Mouse (Mus musculus) kidney, postnatal 4 days (tissue): ENCODE data around the gene Gm45140.

Experiments used
- DNase-seq, 2 experiments: peaks; one replicate each; pipeline ENCODE4 v3.0.0; 2021; ENCODE audit warnings: mixed read lengths in 2 of 2

Gm45140 gene

DNA sequence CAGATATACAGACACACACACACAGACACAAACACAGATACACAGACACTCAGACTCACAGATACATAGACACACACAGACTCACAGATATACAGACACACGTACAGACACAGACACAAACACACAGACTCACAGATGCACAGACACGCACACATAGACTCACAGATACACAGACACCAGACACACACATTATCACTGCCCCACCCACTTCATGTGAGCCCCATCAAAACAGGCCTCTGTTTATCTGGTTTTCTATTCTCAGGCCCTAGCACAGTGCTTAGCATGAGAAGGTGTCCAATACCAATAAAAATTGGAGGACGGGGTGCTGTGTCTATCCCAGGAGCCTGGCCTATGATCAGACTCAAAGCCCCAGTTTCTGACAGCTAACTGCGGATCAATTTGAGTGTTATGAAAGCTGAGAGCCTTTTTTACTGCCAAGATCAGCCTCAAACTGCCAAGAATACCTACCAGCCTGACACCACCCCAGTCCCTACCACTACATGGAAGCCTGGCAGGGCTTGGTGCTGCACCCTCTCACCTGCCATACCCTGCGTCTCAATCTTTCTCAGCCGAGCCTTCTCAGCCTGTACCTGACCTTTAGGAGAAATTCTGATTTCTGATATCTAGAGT, 39.2 kb downstream of the Gm45140 start:
- DNase-seq, result no peak

DNA sequence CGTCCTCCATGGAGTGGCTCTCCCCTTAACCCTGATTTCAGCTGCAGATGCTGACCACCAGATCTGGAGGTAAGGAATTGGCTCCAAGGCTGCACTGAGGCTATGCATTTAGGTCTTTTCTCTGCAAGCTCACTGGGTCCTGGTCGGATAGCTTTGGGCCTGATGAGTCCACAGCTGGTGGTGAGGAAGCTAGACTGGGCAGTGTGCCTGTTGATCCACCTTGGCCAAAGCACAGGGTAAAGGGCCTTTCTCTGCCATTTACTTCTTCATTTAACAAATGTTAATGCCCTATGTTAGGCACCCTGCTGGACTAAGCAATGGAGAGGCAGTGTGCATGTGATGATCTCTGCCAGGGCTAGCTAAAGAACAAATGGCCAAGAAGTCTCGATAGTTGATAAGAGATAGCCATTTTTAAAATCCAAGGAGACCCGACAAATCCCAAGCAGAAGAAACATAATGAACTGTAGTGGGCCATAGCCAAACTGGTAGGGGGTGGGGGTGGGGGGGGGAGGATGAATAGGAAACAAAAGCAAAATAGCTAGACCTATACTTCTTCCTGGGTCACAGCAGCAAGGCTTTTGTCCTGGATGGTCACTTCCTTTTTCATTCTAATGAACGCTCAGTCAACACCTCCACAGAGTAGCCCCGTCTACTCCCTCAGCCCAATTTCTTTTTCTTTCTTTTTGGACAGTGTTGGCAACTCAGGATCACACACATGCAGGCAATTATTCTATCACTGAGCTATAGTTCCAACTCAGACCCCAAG, 40.0 kb downstream of the Gm45140 start:
- no peak for DNase-seq

DNA sequence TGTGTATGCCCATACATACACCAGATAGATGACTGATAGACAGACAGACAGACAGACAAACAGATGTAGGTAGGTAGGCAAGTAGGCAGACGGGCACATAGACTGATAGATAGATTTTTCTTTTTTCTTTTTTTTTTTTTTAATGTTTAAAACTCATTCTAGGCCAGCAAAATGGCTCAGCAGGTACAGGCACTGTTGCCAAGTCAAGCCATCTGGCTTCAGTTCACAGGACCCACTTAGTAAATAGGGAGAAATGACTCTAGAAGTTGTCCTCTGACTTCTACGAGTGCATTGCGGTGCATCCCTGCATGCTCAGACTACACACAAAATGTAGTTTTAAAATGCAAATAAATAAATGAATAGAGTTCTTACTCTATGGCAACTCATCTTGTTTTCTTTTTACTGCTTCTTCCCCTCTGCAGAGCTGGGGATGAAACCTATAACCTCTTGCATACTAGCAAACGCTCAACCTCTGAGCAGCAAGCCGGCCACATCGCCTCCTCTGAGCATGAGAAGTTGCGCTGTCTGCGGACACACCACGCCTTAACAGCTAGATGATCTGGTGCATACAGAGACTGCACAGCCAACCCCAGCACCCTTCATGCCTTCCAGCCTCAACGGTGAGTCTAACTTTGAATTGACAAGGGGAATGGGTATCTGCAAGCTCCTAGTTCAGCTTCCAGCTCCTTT, 41.6 kb downstream of the Gm45140 start:
- no peak for DNase-seq

DNA sequence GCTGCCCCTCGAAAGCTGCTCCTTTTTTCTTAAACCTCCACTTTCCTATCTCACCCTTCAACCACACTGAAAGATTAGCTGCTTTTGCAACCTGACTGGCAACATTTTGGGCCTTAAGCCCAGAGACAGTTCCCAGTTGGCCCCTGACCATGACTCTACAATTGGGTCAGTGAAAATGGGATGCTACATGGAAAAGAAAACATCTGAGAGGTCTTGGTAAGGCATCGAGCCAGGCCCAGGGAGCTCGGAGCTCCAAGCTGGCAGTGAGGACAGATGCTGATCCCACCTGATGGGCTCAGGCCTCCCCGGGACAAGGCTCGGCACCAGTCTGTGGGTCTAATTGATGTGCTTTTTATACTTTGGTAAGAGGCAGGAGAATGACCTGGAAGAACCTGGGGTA, 43.8 kb downstream of the Gm45140 start:
- DNase-seq, result no peak

DNA sequence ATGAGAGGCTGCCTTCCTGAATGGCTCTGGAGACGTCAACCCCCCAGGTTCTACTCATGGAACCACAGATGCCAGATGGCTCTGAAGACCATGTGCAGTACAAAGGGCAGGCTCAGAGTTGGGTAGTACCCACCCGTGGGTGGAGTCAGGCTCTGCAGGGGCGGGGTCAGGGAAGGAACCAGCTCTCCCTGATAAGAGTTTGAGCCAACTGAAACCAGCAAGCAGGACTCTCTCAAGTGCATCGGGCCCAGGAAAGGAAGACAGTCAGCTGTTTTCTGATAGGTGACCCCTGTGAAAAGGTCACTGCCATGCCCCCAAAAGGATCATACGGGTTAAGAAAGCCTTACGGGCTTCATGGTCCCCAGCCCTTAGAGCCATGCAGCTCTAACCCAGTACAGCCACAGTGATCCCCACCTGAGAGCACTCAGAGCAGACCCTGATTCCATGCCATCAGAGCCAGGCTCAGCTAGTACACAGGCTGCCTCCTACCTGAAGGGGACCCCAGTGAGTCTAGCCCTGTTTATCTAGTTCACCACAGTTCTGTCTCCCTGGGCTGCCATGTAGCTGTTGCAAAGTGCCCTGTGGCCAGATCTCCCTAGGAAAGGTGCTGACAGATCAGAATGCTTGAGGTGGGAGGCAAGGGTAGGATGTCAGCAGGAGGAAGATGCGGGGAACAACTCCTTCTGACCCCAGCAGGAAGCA, 44.7 kb downstream of the Gm45140 start:
- DNase-seq, result peak in 1 of 2 experiments; percentile 58

DNA sequence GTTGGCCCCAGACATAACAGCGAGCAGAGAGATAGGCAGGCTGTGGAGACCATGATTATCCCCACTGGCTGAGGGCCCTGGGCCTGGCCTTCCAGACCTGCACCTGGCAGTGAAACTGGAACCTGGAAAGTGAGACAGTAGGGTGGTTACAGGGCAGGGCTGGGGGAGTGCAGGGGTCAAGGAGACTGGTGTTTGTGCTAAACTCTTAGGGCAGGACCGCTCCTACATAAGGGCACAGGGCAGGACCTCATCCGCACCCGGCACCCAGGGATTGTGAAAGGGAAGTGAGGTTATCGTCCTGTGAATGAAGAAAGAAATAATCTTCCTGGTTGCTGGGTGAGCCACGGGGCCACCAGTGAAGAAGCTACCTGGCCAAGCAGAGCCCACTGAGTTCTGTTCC, 45.8 kb downstream of the Gm45140 start:
- DNase-seq, result no peak

DNA sequence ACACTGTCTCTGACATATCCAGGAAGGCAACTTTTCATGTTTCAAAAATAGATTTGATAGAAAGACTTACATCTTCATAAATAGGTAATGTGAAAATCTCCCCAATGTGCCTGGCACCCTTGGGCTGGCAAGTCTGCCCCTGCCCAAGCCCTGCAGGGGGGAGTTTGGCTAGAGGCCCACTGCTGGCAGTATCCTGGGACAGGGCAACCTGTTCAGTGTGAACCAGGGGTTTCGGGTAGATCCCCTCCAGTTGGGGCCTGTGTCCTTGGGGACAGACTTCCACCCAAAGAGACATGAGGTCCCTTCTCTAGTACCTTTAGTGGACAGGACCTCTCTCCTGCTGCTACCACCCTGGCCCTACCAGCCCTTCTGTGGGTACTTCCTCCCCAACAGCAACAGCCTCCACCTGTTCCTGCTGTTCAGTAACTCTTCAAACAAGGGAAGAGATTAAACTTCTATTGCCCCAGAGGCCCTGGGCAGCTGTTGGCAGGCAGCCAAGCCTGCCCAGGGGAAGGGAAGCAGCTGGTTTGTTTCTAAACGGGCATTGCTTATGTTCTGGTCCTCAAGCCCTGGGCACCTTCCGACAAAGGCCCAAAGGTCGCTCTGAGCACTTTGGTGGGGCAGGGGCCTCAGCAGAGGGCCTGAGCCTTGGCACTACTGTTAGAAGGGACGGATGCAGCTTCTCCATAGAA, 46.6 kb downstream of the Gm45140 start:
- peak; percentile 73 to 82 for DNase-seq

DNA sequence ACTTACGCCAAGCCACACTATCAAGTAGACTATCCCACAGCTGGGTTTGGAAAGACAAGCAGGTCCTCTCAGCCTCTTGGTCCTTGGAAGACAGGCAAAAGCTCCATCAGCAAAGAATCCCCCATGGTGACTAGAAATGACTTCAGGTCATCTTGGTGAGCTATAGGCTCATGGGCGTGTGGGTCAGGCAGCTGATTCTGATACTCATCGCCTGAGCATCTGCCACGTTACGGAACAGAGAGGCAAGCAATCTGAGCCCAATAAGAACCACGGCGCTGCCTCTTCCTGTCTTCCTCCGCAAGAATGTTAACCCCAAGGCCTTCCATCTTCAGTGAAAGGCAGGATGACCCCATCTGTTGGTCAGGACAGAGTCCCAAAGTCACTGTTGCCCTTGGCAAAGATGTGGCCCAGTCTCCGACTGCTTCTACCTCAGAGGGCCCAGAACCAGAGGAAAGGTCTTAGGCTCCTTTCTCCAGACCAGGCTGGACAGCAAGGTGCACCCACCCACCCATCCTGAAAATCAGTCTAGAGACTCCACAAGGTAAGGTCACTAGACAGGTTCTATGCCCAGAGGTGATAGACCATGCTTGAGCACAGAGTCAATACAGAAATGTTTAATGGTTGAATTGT, 47.2 kb downstream of the Gm45140 start:
- DNase-seq, result no peak

DNA sequence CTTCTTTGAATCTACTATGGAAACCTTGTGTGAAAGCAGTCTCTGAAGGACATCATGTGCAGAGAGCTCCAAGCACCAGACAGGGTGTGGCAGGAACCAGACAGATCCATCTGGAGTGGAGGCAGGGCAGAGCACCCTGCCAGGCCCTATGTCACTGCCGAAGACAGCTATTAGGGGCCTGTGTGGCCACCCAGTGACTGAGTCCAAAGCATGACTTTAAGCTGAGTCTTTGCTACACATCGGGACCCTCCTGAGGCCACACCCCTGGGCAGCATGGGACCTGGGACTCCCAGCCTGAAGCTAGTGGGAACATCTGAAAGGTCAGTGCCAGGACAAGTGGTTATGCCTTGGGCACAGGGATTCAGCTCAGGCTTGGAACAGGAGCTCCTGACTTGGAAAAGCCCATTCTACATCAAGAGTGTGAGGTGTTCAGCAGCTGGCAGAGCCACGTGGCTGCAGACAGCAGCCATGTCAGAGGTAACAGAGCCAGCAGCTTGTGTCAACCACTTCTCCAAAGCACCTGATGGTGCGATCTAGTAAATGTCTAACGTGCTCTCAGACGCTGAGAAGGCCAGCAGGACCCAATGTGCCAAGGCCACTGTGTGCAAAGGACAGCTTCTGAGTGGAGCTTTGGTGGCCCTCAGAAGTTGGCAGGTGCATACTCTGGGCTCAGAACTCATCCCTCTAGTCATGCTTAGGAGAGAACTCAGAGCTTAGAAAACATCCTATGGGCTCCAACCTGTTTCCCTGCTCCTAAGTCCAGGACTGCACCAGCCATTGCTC, 48.3 kb downstream of the Gm45140 start:
- no peak for DNase-seq

DNA sequence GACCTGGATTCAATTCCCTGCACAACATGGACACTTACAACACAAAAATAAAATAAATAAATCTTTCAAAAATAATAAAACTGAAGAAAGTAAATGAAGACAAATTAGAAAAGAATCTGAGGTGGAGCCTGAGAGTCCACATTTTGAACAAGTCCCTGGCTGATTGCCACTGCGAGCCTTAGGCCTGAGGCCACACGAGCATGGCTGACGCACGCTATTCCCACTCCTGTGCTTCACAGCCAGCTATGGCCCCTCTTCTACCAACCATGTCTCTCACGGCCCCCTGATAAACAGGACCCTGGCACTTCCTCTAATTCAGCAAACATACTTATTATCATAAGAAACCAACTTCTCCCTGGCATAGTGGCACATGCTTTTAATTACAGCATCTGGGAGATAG, 49.0 kb downstream of the Gm45140 start:
- DNase-seq, result no peak

DNA sequence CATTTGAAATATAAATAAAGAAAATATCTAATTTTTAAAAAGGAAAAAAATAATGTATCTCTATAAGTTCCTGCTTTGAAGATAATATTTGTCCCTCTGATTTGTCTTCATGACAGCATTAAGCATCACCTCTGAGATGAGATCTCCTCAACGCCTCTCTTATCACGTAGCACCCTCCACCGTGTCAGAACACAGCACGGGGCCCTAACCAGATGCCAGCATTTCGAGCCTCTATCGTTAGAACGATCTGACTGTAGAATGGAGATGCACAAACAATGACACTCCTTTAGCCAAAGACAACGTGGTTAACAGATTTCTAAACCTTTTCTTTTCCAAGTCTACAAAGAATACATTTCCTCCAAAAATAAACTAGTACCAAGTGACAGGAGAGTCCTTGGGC, 51.6 kb downstream of the Gm45140 start:
- no peak for DNase-seq

DNA sequence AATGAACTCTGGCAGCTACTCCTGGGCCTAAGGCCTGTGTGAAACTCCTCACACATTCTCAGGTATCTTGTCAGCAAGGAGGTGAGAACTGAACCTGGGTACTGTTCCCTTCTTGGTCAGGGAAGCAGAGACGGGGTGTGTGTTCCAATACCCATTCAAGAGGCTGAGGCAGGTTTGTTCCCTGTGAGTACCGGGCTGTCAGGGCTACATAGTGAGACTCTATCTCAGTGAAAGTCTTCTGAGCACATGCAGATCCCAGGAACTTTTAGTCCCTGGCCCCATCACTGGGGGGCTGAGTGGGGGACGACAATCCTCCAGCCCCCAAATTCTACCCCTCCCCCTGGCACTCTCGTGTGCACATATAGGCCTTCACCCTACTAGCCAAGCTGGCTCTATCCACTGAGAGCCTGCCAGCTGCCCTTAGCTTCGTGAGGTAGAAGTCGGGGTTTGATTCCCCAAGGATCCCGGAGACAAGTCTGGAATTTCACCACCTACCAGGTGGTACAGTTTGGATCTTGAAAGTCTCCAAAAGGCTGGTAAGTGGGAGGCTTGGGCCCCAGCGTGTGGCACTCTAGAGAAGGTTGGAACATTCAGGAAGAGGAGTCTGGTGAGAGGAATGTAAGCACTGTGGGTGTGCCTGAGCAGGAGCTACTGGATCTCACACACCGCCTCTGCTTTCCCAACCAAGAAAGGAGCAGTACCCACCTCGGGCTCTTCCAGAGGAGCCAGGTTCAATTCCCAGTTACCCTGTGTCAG, 54.9 kb downstream of the Gm45140 start:
- no peak for DNase-seq

DNA sequence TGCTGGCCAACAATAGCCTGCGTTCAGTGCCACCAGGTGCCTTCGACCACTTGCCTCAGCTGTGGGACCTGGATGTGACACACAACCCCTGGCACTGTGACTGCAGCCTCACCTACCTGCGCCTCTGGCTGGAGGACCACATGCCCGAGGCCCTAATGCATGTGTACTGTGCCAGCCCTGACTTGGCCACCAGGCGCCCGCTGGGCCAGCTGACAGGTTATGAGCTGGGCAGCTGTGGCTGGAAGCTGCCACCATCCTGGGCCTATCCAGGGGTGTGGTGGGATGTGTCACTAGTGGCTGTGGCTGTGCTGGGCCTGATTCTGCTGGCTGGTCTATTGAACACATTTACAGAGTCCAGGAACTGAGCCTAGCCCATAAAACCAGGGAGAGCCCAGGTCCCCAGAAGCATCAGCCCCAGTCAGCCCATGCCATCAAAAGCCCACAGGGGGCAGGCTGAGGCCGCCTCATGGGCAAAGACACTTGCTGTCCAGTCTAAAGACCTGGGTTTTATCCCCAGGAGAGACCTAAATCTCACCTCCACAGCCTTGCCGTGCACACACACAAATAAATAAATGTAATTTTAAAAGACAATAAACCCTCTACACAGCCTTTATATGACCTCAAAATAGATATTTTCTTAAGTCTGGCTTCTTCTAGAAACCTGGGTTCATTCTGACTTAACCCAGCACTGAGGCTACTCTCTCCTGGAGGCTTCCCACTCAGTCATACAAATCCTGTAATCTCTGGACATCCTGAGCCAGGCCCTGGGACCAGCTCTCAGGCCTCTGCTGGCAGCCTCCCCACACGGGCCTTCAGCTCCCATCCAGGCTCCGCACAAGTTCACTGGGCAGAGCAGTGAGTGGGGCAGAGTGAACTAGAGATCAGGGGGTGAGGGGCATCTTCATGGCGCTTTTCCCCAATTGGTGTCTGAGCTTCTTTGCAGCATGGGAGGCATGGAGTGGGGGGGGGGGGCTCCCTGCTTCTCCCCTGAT, 56.1 kb downstream of the Gm45140 start:
- peak; percentile 36 to 46 for DNase-seq

DNA sequence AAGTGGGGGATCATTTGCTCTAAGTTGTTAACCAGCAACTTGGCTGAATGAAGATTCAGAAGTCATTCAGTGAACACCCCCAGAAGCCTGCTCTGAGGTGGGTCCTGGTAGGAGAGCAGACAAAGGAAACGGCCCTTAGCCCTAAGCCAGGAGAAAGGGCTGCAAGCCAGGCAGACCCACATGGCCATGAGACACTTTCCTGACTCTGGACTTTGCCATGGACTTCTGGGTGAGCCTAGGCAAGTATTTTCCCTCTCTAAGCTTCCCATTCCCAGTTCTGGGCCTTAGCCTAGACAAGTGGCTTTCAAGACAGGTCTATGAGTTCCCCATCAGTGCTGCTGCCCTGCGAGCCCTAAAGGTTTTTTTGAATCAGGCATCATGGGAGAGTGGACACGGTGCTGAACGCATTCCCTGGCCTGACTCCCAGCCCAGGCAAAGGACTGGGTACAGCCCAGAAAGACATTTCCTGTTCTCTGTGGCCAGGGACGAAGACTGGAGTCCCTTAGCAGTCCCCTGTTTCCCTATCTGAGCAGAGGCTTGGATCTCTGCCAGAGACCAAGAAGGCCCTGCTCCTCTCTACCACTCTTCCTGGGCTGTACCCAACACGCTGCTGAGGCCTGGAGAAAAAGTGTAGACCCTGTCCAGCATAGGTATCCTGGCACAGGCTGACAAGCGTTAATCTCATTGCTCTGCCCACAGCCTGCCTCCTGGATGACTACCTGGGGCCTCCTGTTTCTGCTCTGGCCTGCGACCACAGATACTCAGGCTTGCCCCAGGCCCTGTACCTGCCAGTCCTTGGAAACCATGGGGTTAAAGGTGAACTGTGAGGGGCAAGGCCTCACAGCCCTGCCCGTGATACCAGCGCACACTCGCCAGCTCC, 57.1 kb downstream of the Gm45140 start:
- DNase-seq, result peak in 1 of 2 experiments; percentile 43

DNA sequence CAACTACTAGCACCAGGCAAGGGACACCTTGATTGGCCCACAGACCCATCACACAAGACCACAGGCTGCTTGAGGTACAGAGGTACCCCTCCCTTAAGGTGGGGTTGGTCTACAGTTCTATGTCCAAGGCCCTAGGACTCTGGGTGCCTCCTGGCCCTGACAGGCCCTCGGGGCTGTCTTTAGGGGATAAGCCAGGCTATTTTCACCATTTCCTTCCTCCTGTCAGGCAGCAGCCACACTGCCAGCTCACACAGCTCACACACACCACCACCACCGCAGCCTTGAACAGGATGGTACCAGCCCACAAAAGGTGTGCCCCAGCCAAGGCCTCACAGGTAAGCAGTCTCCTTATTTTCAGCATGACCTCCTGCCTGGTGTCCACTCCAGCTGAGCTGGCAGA, 57.8 kb downstream of the Gm45140 start, which contains the start of gene Gp9:
Gp9 (plus strand) TSS at position 231 of the 400 bp plus-strand sequence.
- no peak for DNase-seq

DNA sequence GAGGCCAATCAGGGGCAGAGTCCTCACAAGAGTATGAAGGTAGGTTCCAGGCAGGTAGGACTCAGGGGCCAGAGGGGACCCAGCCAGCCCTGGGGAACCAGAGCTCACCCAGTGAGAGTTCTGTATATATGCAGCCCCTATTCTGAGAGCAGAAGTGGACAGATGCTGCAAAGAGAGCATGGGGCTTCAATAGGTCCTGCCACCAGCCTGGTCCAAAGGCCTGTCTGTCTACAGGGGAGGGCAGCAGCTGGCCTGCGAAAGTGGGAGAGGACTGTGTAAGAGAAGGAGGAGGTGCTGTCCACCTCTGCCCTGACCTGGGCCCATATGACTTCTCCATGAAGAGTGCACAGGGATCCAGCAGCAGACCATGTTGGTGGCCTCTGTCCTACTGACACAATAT, 58.9 kb downstream of the Gm45140 start:
- no peak for DNase-seq

DNA sequence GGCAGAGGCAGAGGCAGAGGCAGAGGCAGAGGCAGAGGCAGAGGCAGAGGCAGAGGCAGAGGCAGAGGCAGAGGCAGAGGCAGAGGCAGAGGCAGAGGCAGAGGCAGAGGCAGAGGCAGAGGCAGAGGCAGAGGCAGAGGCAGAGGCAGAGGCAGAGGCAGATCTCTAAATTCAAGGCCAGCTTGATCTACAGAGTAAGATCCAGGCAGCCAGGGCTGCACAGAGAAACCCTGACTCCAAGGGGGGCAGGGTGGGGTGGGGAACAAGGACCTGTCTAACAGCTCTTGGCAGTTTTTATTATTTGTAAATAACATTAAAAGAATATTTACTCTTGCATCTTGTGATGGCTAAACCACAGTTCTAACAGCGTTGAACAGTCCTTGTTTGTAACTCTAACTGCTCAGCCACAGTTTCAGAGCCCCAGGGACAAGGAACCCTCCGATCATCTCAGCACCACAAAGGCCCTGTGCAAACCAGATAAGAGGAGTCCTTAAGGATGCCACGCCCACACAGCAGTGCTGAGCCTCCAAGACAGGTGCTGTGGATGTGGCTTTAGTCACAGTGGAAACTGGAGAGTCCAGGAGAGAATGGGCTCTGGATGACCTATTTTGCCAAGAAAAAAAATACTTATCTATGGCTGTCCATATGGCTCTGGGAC, 59.9 kb downstream of the Gm45140 start:
- no peak for DNase-seq

DNA sequence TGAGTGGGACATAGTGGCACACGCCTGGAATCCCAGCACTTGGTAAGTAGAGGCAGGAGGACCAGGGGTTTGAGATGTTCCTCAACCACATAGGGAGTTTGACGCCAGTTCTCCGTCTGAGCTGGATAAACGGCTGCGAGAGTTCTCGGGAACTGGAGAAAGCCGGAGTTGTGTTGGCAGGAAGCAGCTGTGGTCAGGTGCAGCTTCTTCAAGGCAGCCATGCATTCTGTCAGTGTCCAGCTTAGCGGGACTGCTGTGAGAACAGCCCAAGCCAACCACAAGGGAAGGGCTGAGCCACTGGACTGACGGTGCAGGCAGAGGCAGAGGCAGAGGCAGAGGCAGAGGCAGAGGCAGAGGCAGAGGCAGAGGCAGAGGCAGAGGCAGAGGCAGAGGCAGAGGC, 60.7 kb downstream of the Gm45140 start:
- no peak for DNase-seq
